Mouse (Mus musculus) liver, embryonic 14.5 days (tissue): Measurements from ENCODE around the gene Nfya.

Source experiments
- CTCF ChIP-seq: IDR thresholded peaks from 2 replicates; pipeline ENCODE4 v1.5.1; 2016; ENCODE audit warnings: antibody characterized with exemption, low read depth, control low read depth
- EP300 ChIP-seq: IDR thresholded peaks from 2 replicates; pipeline ENCODE4 v1.6.1; 2016; ENCODE audit warnings: antibody characterized with exemption, low read depth

DNA sequence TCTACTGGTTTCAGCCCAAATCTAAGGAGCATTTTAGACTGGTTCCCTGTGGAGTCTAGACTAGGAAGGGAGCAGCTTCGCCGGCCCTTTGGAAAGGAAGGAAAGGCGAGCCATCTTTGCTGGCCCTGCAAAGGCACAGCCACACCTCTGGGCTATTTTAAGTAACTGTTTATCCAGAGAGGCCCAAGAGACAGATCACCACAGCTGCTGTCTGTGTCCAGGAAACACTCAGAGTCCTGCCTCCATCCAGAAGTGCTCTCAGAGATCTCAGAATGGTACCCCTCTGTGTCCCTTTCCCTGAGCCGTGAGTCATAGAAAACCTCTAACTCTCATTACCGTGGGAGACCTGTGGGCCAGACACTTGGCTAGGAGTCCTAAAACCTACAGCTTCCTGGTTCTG is 20.7 kb upstream of the Nfya start:
- TF ChIP-seq EP300: no peak
- no peak for TF ChIP-seq CTCF
